ENCODE assay signal across 12 mouse cellular contexts in the genomic region with DNA sequence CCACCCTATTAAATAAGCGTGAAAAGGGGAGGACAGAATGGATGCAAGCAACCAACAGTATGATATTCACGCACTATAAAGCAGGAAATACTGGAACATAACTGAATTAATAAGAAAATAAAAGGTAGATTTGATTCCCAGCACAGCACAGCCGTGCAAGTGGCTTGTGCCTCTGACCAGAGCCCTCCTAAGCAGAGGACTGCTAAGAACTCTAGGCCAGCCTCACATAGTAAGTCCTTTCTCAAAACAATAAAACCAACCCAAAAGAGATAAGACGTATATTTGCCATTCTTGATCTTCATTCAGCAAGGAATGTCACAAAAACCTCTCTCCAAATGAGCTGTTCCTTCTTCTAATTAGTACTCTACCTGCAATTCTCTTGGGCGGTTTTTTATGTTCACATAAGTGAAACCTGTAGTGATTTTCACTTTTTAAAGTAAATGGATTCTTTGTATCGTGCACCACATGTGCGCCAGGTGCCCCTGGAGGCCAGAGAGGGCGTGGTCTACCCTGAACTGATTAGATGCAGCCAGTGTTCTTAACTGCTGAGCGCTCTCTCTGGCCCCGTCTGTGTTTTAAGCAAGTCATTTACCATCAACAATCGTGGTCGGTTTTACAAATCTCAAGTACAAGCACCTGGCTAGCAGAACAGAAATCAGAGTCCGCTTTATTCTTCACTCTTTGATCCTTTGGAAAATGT.
A peak's percentile ranks its signal among the peaks of the same experiment; 100 is the strongest.
DNase-seq lines count a peak whose midpoint lies in the region; ATAC-seq and TF ChIP-seq lines count a peak whose summit lies in the region.
"Had no signal": no experiment of that assay in that cellular context is flagged by ENCODE, and none has a peak within 500 bp of the region (broad histone marks: within the 10 kb centered on the region; RNA-seq: fewer than 3 reads in every experiment).

No protein-coding gene starts in this region.

- 67% methylated on average over 13 of the region's 13 CpGs for WGBS in midbrain, embryonic 10.5 days
- 66% methylated on average over 13 of the region's 13 CpGs for WGBS in midbrain, embryonic 11.5 days
- WGBS in liver, embryonic 11.5 days: 56% methylated on average over 13 of the region's 13 CpGs

- ATAC-seq in midbrain, embryonic 11.5 days (ENCODE audit: low FRiP score): no peak
- peak; percentile 58 for ATAC-seq in erythroid progenitor cell, adult 5-6 weeks (replicated peaks; ENCODE audit: low FRiP score, poor library complexity, severe bottlenecking)
- ATAC-seq in liver, embryonic 11.5 days (replicated peaks; ENCODE audit: low FRiP score): peak; percentile 78

- H3K4me3 ChIP-seq in midbrain, embryonic 10.5 days: no peak overlapping the region
- no peak overlapping the region for H3K4me3 ChIP-seq in midbrain, embryonic 11.5 days (ENCODE audit: low read depth, low read length)
- no peak overlapping the region for H3K4me3 ChIP-seq in liver, embryonic 11.5 days (ENCODE audit: low read depth, low read length)
- H3K4me3 ChIP-seq in layer of hippocampus, adult 2 months: no peak overlapping the region
- H3K4me3 ChIP-seq: embryonic facial prominence, embryonic 12.5 days; heart, embryonic 15.5 days; lung, embryonic 15.5 days had no signal

- H3K36me3 ChIP-seq in midbrain, embryonic 10.5 days: peaks cover 23% of the 10 kb centered on the region
- H3K36me3 ChIP-seq in midbrain, embryonic 11.5 days (ENCODE audit: control insufficient read depth, insufficient read depth, low read length): no peaks in the 10 kb centered on the region
- H3K36me3 ChIP-seq in liver, embryonic 11.5 days (ENCODE audit: control insufficient read depth, insufficient read depth, low read length): no peaks in the 10 kb centered on the region
- H3K36me3 ChIP-seq: embryonic facial prominence, embryonic 12.5 days; heart, embryonic 15.5 days had no signal

- TF ChIP-seq CTCF in layer of hippocampus, adult 2 months (conservative IDR thresholded peaks at IDR 0.05): no peak

- DNase-seq in midbrain, embryonic 10.5 days (ENCODE audit: low spot score): peak; percentile 6
- no peak for DNase-seq in midbrain, embryonic 11.5 days (ENCODE audit: low spot score, missing footprints)
- DNase-seq in liver, embryonic 11.5 days (ENCODE audit: low spot score): no peak
- DNase-seq in testis, postnatal 14 days (ENCODE audit: low spot score): peak; percentile 52
- DNase-seq in layer of hippocampus, adult 2 months (ENCODE audit: low spot score in 2 of 2): no peak
- no peak for DNase-seq in lung, postnatal 4 days
- DNase-seq in thymus, postnatal 10 days (ENCODE audit: low spot score in 2 of 2): no peak
- DNase-seq: kidney, adult 18-20 months had no signal

- H3K9ac ChIP-seq in midbrain, embryonic 11.5 days (ENCODE audit: low read length): no peak overlapping the region
- no peak overlapping the region for H3K9ac ChIP-seq in liver, embryonic 11.5 days (ENCODE audit: low read depth, low read length)
- H3K9ac ChIP-seq: embryonic facial prominence, embryonic 12.5 days; heart, embryonic 15.5 days; lung, embryonic 15.5 days had no signal

- peaks cover 54% of the 10 kb centered on the region for H3K4me1 ChIP-seq in midbrain, embryonic 10.5 days
- peaks cover 30% of the 10 kb centered on the region for H3K4me1 ChIP-seq in midbrain, embryonic 11.5 days (ENCODE audit: control insufficient read depth, insufficient read depth, low read length)
- H3K4me1 ChIP-seq in liver, embryonic 11.5 days (replicated peaks; ENCODE audit: control insufficient read depth, insufficient read depth, low read length): peaks cover 36% of the 10 kb centered on the region

- H3K27ac ChIP-seq in midbrain, embryonic 10.5 days (replicated peaks): no peak overlapping the region
- H3K27ac ChIP-seq in midbrain, embryonic 11.5 days (ENCODE audit: low read depth, low read length): no peak overlapping the region
- no peak overlapping the region for H3K27ac ChIP-seq in liver, embryonic 11.5 days (ENCODE audit: low read depth, low read length)
- H3K27ac ChIP-seq in layer of hippocampus, adult 2 months: no peak overlapping the region
- H3K27ac ChIP-seq: embryonic facial prominence, embryonic 12.5 days; heart, embryonic 15.5 days; lung, embryonic 15.5 days had no signal

- no peak overlapping the region for H3K4me2 ChIP-seq in midbrain, embryonic 11.5 days
- no peak overlapping the region for H3K4me2 ChIP-seq in liver, embryonic 11.5 days
- H3K4me2 ChIP-seq: heart, embryonic 15.5 days; lung, embryonic 15.5 days had no signal

- H3K27me3 ChIP-seq in midbrain, embryonic 10.5 days (ENCODE audit: low read depth, poor library complexity, severe bottlenecking): no peaks in the 10 kb centered on the region
- H3K27me3 ChIP-seq in midbrain, embryonic 11.5 days (ENCODE audit: control insufficient read depth, insufficient read depth, low read length): no peaks in the 10 kb centered on the region
- no peaks in the 10 kb centered on the region for H3K27me3 ChIP-seq in liver, embryonic 11.5 days (replicated peaks; ENCODE audit: control insufficient read depth, insufficient read depth, low read length)
- H3K27me3 ChIP-seq: embryonic facial prominence, embryonic 12.5 days; heart, embryonic 15.5 days; lung, embryonic 15.5 days had no signal

- H3K9me3 ChIP-seq in midbrain, embryonic 10.5 days (replicated peaks): no peaks in the 10 kb centered on the region
- no peaks in the 10 kb centered on the region for H3K9me3 ChIP-seq in midbrain, embryonic 11.5 days (ENCODE audit: control insufficient read depth, low read length)
- no peaks in the 10 kb centered on the region for H3K9me3 ChIP-seq in liver, embryonic 11.5 days (ENCODE audit: control insufficient read depth, low read length)
- H3K9me3 ChIP-seq: embryonic facial prominence, embryonic 12.5 days; heart, embryonic 15.5 days; lung, embryonic 15.5 days had no signal

Comparison
In these comparisons a context has a peak if more than half of its experiments do, and no peak if none do; other contexts are left out.
1. DNase-seq: peak in midbrain, embryonic 10.5 days (single experiment) and testis, postnatal 14 days (single experiment); none in midbrain, embryonic 11.5 days (single experiment), liver, embryonic 11.5 days (single experiment), layer of hippocampus, adult 2 months (0 of 2), lung, postnatal 4 days (0 of 2) and thymus, postnatal 10 days (0 of 2).